Mouse (Mus musculus): Measurements from ENCODE around the gene Retreg1. TPM values are rescaled to one million over a fixed set of nuclear protein-coding genes. Genes with fewer than 3 reads are reported as not detected.

Gene Retreg1
- polyA plus RNA-seq, 1 experiment from 2014 or later: 1.0 TPM

GRCm38 (mm10) chr15:25808677-25809460, 34.1 kb upstream of the Retreg1 start:
- no peaks in the 10 kb centered on the region for H3K4me1 ChIP-seq
- H3K9me3 ChIP-seq (replicated peaks): no peaks in the 10 kb centered on the region
- 80% methylated on average over 20 of the region's 20 CpGs for WGBS (ENCODE audit: insufficient replicate concordance)
- no peak overlapping the region for H3K27ac ChIP-seq
- no peak overlapping the region for H3K9ac ChIP-seq
- no peak overlapping the region for H3K4me2 ChIP-seq
- H3K36me3 ChIP-seq: peaks cover 63% of the 10 kb centered on the region
- H3K4me3 ChIP-seq: no peak overlapping the region
- no peak for ATAC-seq
- H3K27me3 ChIP-seq (replicated peaks): no peaks in the 10 kb centered on the region

DNA sequence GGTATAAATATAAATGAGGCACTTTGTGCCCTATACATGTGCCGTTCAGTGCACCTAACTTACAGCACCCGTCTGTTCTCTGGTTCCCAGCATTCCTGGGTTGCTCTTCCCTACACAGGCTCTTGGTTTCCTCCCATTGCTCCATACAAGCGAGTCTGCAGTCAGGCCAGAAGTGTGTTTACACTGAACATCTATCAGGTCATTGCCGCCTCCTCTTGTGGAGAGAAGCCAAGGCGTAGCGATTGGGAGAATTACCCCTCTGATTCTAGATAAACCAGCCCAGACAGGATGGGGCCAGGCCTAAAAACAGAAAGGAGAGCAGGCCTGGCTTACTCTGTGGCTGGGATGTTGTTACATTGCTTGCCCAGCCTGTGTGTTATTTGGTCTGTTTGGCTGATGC, 33.3 kb upstream of the Retreg1 start:
- no peaks in the 10 kb centered on the region for H3K27me3 ChIP-seq (replicated peaks)
- peaks cover 61% of the 10 kb centered on the region for H3K36me3 ChIP-seq
- 66% methylated on average over 6 of the region's 6 CpGs for WGBS (ENCODE audit: insufficient replicate concordance)
- H3K27ac ChIP-seq: no peak overlapping the region
- ATAC-seq: peak; percentile 24; the same call in 1 of the 2 replicates
- no peaks in the 10 kb centered on the region for H3K4me1 ChIP-seq
- H3K9ac ChIP-seq: no peak overlapping the region
- no peak overlapping the region for H3K4me3 ChIP-seq
- H3K9me3 ChIP-seq (replicated peaks): no peaks in the 10 kb centered on the region
- no peak overlapping the region for H3K4me2 ChIP-seq

DNA sequence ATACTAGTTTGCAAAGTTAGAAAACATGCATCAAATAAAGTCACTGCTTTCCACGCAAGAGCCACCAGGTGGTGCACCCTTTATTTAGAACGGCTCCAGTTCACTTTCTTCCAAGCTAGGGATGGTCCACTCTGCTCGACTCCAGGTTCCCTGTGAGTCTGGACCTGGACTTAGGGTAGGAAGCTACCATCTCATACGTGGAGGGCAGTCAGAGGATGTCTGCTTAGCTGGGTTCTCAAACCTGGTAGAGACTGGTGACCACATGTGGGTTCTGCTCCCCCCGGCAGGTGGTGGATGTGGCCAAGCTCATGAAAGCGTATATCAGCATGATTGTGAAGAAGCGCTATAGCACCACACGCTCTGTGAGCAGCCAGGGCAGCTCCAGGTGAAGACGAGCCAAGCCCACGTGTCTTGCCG, 31.1 kb upstream of the Retreg1 start:
- Histone ChIP-seq H3K4me1 (no peaks in the 10 kb centered on the region), H3K4me2 (no peak overlapping the region), H3K9me3 (replicated peaks) (no peaks in the 10 kb centered on the region), H3K27me3 (replicated peaks) (no peaks in the 10 kb centered on the region), H3K9ac (no peak overlapping the region), H3K36me3 (peaks cover 54% of the 10 kb centered on the region), H3K27ac (no peak overlapping the region), H3K4me3 (no peak overlapping the region)
- 77% methylated on average over 11 of the region's 11 CpGs for WGBS (ENCODE audit: insufficient replicate concordance)
- no peak for ATAC-seq

GRCm38 (mm10) chr15:25812479-25812878, 30.5 kb upstream of the Retreg1 start:
- no peaks in the 10 kb centered on the region for H3K9me3 ChIP-seq (replicated peaks)
- peaks cover 48% of the 10 kb centered on the region for H3K36me3 ChIP-seq
- H3K9ac ChIP-seq: no peak overlapping the region
- no peak overlapping the region for H3K27ac ChIP-seq
- 67% methylated on average over 12 of the region's 12 CpGs for WGBS (ENCODE audit: insufficient replicate concordance)
- H3K27me3 ChIP-seq (replicated peaks): no peaks in the 10 kb centered on the region
- no peaks in the 10 kb centered on the region for H3K4me1 ChIP-seq
- H3K4me3 ChIP-seq: no peak overlapping the region
- no peak overlapping the region for H3K4me2 ChIP-seq
- no peak for ATAC-seq

GRCm38 (mm10) chr15:25814535-25814934, 28.4 kb upstream of the Retreg1 start:
- 61% methylated on average over 3 of the region's 3 CpGs for WGBS (ENCODE audit: insufficient replicate concordance)
- ATAC-seq: no peak
- H3K4me3 ChIP-seq: no peak overlapping the region
- no peak overlapping the region for H3K27ac ChIP-seq
- H3K4me2 ChIP-seq: no peak overlapping the region
- H3K27me3 ChIP-seq (replicated peaks): no peaks in the 10 kb centered on the region
- peaks cover 29% of the 10 kb centered on the region for H3K36me3 ChIP-seq
- H3K9me3 ChIP-seq (replicated peaks): no peaks in the 10 kb centered on the region
- H3K4me1 ChIP-seq: no peaks in the 10 kb centered on the region
- no peak overlapping the region for H3K9ac ChIP-seq

DNA sequence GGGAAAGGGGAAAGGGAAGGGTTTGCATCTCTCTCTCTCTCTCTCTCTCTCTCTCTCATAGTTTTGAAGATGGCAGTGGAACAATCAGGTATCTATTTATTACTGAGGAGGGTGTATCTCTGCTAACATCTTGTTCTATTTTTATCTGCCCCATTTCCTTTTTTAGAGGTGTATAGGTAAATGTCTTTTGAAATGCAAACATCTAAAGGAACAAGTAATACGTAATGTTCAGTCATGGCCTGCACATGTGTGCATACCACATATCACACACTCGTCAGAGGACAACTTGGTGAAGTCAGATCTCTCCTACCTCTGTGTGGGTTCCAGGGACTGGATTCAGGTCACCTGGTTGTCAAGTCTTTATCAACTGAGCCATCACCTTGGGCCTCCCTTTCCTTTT, 25.8 kb upstream of the Retreg1 start:
- Histone ChIP-seq H3K27me3 (replicated peaks) (no peaks in the 10 kb centered on the region), H3K36me3 (peaks cover 15% of the 10 kb centered on the region; the same call in 1 of the 2 replicates), H3K9me3 (replicated peaks) (no peaks in the 10 kb centered on the region), H3K9ac (no peak overlapping the region), H3K4me2 (no peak overlapping the region), H3K4me3 (no peak overlapping the region), H3K27ac (no peak overlapping the region), H3K4me1 (no peaks in the 10 kb centered on the region)
- WGBS (ENCODE audit: insufficient replicate concordance): 73% methylated on average over 2 of the region's 2 CpGs
- ATAC-seq: no peak

DNA sequence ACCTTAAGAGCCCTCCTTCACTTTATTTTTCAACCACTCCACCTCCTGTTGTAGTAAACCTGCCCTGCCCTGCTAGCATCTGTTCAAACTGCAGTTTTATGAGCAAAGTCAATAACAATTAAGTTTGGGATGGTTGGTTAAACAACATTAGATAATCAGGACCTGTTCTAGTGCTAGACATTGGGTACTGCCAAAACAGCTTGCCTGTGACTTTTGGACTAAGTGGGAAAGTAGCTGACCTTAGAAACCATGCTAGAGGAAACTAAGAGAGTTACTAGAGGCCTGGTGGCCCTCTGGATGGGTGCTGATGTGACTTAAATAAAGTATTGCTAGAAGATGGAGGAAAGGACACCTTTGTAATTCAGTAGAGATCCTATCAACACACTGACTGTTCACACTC, 21.0 kb upstream of the Retreg1 start:
- ATAC-seq: no peak
- H3K9me3 ChIP-seq (replicated peaks): no peaks in the 10 kb centered on the region
- no peaks in the 10 kb centered on the region for H3K27me3 ChIP-seq (replicated peaks)
- no peak overlapping the region for H3K4me3 ChIP-seq
- no peak overlapping the region for H3K4me2 ChIP-seq
- no peaks in the 10 kb centered on the region for H3K36me3 ChIP-seq
- H3K4me1 ChIP-seq: no peaks in the 10 kb centered on the region
- H3K9ac ChIP-seq: no peak overlapping the region
- H3K27ac ChIP-seq: no peak overlapping the region

DNA sequence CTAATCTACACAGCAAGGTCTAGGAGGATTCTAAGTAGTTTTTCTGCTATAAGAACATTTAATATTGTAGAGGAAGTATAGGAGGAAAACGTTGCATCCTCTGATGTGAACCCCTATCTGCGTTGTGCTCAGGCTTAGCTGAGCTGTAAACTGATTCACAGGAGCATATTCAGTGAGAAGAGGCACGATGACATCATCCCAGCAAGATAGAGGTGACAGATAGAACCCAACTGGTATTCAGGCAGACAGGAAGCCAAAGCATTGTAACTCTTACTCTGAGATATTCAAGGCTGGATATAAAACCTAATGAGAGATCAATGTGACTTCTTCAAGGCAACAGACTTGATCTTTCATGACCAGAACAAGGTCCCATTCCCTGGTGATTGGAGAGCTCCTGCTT, 20.3 kb upstream of the Retreg1 start:
- Histone ChIP-seq H3K36me3 (no peaks in the 10 kb centered on the region), H3K4me2 (no peak overlapping the region), H3K9me3 (replicated peaks) (no peaks in the 10 kb centered on the region), H3K4me3 (no peak overlapping the region), H3K27ac (no peak overlapping the region), H3K9ac (no peak overlapping the region), H3K27me3 (replicated peaks) (no peaks in the 10 kb centered on the region), H3K4me1 (no peaks in the 10 kb centered on the region)
- WGBS (ENCODE audit: insufficient replicate concordance): 21% methylated on average over 3 of the region's 3 CpGs
- no peak for ATAC-seq

DNA sequence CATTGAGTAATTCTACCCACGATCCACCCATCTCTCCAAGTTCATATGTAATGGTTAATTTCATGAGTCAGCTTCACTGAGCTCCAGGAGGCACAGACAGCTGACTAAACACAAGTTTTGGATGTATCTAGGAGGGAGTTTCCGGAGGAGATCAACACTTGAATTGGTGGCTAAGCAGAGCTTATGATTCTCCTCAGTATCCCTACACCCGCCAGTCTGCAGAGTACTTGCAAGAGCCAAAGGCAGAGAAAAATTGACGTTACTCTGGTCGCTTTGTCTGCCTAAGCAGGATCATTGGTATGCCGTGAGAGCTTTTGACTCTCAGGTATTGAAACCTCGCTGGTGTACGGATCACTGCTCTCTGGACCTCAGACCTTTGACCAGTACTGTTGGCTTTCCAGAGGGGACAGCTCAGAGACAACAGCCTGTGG, 16.4 kb upstream of the Retreg1 start:
- no peaks in the 10 kb centered on the region for H3K27me3 ChIP-seq (replicated peaks)
- no peaks in the 10 kb centered on the region for H3K9me3 ChIP-seq (replicated peaks)
- H3K36me3 ChIP-seq: no peaks in the 10 kb centered on the region
- no peak for ATAC-seq
- no peak overlapping the region for H3K4me2 ChIP-seq
- 78% methylated on average over 8 of the region's 8 CpGs for WGBS (ENCODE audit: insufficient replicate concordance)
- no peak overlapping the region for H3K27ac ChIP-seq
- H3K4me1 ChIP-seq: 0 out of 2 replicates have a peak, but pooled peaks cover 4% of the 10 kb centered on the region
- H3K9ac ChIP-seq: no peak overlapping the region
- no peak overlapping the region for H3K4me3 ChIP-seq

DNA sequence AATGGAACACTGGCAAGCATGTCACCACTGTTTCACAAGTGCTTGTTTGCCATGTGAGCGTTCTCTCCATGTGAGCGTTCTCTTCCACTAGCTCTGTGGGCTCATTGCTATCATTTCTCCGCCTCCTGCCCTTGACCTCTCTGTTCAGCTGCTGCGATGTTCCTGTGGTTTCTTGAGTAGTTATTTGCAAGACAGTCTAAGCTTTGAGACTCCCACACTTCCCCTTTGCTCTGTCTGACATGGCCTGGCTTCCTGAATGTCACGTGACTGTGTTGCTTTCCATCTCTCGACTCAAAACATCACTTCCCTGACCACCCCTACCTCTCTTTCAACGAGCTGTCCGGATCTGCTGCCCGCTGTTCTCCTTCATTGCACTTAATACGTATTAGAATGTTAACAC, 14.5 kb upstream of the Retreg1 start:
- H3K27ac ChIP-seq: no peak overlapping the region
- H3K9me3 ChIP-seq (replicated peaks): no peaks in the 10 kb centered on the region
- no peak overlapping the region for H3K4me3 ChIP-seq
- no peak for ATAC-seq
- H3K27me3 ChIP-seq (replicated peaks): no peaks in the 10 kb centered on the region
- H3K9ac ChIP-seq: no peak overlapping the region
- no peaks in the 10 kb centered on the region for H3K36me3 ChIP-seq
- WGBS (ENCODE audit: insufficient replicate concordance): 14% methylated on average over 10 of the region's 10 CpGs
- H3K4me2 ChIP-seq: no peak overlapping the region
- 0 out of 2 replicates have a peak, but pooled peaks cover 4% of the 10 kb centered on the region for H3K4me1 ChIP-seq

DNA sequence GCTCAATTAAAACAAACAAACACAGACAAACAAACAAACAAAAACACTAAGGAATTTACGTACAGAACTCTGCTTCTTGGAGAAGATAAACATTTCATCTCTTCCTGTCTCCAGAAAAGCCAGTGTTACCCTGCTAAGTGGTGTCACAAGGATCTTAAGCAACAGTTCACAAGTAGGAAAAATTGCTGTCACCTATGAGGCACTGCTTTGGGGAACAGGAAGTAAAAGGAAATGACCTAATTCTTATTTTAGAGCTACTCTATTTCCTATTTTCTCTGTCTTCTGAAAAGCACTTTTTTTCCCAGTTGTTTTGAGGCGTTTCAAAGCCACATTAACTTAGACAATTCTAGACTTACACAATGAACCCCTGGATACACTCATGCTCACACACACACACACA, 12.6 kb upstream of the Retreg1 start:
- H3K27me3 ChIP-seq (replicated peaks): no peaks in the 10 kb centered on the region
- 28% methylated on average over 2 of the region's 2 CpGs for WGBS (ENCODE audit: insufficient replicate concordance)
- ATAC-seq: no peak
- H3K4me3 ChIP-seq: no peak overlapping the region
- 0 out of 2 replicates have a peak, but pooled peaks cover 4% of the 10 kb centered on the region for H3K4me1 ChIP-seq
- no peaks in the 10 kb centered on the region for H3K9me3 ChIP-seq (replicated peaks)
- H3K4me2 ChIP-seq: no peak overlapping the region
- H3K36me3 ChIP-seq: no peaks in the 10 kb centered on the region
- no peak overlapping the region for H3K9ac ChIP-seq
- H3K27ac ChIP-seq: no peak overlapping the region

DNA sequence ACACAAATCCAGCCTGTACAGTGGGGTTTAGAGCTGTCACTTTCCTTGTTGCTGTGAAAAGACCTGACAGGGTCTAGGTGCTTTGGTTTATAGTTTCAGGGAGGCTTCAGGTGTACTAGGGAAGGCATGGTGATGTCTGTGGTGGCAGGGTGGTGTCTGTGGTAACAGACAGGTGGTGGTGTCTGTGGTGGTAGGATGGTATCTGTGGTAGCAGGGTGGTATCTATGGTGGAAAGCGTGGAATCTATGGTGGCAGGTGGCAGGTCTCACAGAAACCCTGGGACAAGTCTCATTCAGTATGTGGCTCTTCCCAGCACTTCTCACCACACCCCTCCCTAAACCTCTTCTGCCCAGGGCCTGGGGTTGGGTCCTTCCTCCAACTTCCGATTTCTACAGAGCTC, 8.7 kb upstream of the Retreg1 start:
- no peak overlapping the region for H3K4me3 ChIP-seq
- WGBS (ENCODE audit: insufficient replicate concordance): 63% methylated on average over 2 of the region's 2 CpGs
- no peak overlapping the region for H3K4me2 ChIP-seq
- H3K27ac ChIP-seq: no peak overlapping the region
- H3K9me3 ChIP-seq (replicated peaks): no peaks in the 10 kb centered on the region
- no peak for ATAC-seq
- no peaks in the 10 kb centered on the region for H3K27me3 ChIP-seq (replicated peaks)
- no peak overlapping the region for H3K9ac ChIP-seq
- H3K4me1 ChIP-seq: no peaks in the 10 kb centered on the region
- H3K36me3 ChIP-seq: no peaks in the 10 kb centered on the region
